Mouse (Mus musculus): ENCODE data around the gene Abhd17a.

GRCm38 (mm10) chr10:80557346-80557965, 32.7 kb downstream of the Abhd17a start:
- TF ChIP-seq CTCF (IDR thresholded peaks at IDR 0.05; ENCODE audit: borderline replicate concordance, insufficient read depth, low read length) (peak; percentile 41; the same call in 1 of the 2 replicates), POLR2A (IDR thresholded peaks at IDR 0.05; ENCODE audit: low read depth, low read length) (no peak)
